In the genomic region with DNA sequence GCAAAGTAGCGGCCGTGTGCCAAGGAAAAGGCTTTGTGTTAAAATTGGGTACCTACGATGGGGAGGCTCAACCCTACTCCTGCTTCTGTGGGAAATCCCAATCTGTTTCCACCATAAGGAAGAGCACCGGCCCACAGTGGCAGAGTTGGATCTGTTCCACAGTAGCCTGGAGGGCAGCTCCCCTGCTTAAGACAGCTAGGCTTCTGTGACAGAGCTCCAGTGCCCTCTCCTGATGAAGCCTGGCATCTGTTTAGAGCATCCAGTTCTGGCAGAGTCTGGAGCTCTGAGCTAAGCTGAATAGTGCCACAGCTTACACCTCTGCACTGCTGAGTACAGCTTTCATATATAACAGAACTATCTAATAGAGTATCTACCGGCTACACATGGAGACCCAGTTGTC, we compare ENCODE assay signal across 8 mouse cellular contexts. TPM values are rescaled to one million over a fixed set of nuclear protein-coding genes. Genes with fewer than 3 reads are reported as not detected.
DNase-seq lines count a peak whose midpoint lies in the region; ATAC-seq and TF ChIP-seq lines count a peak whose summit lies in the region.

No protein-coding gene starts in this region.

- 90% methylated on average over 5 of the region's 5 CpGs for WGBS in intestine, postnatal 0 days
- 84% methylated on average over 5 of the region's 5 CpGs for WGBS in intestine, embryonic 16.5 days

- no peak for TF ChIP-seq EP300 in ES-Bruce4 (IDR thresholded peaks at IDR 0.05; ENCODE audit: insufficient read depth, low read depth, low read length)

- no peak overlapping the region for H3K27ac ChIP-seq in intestine, postnatal 0 days (ENCODE audit: low read depth, low read length)
- H3K27ac ChIP-seq in intestine, embryonic 16.5 days (ENCODE audit: low read length), result no peak overlapping the region
- no peak overlapping the region for H3K27ac ChIP-seq in ES-Bruce4 (ENCODE audit: insufficient read depth, low read length)

- H3K27me3 ChIP-seq in intestine, postnatal 0 days (replicated peaks; ENCODE audit: control insufficient read depth, insufficient read depth, low read length), result no peaks in the 10 kb centered on the region
- no peaks in the 10 kb centered on the region for H3K27me3 ChIP-seq in intestine, embryonic 16.5 days (replicated peaks; ENCODE audit: control insufficient read depth, insufficient read depth, low read length)
- H3K27me3 ChIP-seq in ES-Bruce4 (ENCODE audit: control insufficient read depth, insufficient read depth, low read length, poor library complexity, severe bottlenecking), result no peaks in the 10 kb centered on the region

- no peak overlapping the region for H3K9ac ChIP-seq in intestine, postnatal 0 days (ENCODE audit: low read depth, low read length)
- no peak overlapping the region for H3K9ac ChIP-seq in intestine, embryonic 16.5 days (ENCODE audit: low read depth, low read length)
- no peak overlapping the region for H3K9ac ChIP-seq in ES-Bruce4 (ENCODE audit: low read depth, poor library complexity, severe bottlenecking)

- TF ChIP-seq CTCF in intestine, postnatal 0 days (IDR thresholded peaks at IDR 0.05; ENCODE audit: low read depth), result peak; percentile 64
- TF ChIP-seq CTCF in ES-Bruce4 (IDR thresholded peaks at IDR 0.05; ENCODE audit: low read depth, low read length), result peak; percentile 12

- no peaks in the 10 kb centered on the region for H3K9me3 ChIP-seq in intestine, postnatal 0 days (ENCODE audit: control insufficient read depth)
- H3K9me3 ChIP-seq in intestine, embryonic 16.5 days (ENCODE audit: control insufficient read depth, low read length), result no peaks in the 10 kb centered on the region
- H3K9me3 ChIP-seq in ES-Bruce4 (replicated peaks; ENCODE audit: control insufficient read depth, insufficient read depth, low read length, poor library complexity, severe bottlenecking), result no peaks in the 10 kb centered on the region

- H3K36me3 ChIP-seq in intestine, postnatal 0 days (ENCODE audit: control insufficient read depth, insufficient read depth), result peaks cover 3% of the 10 kb centered on the region; the same call in 1 of the 2 replicates
- H3K36me3 ChIP-seq in intestine, embryonic 16.5 days (ENCODE audit: control insufficient read depth, insufficient read depth, low read length), result no peaks in the 10 kb centered on the region
- H3K36me3 ChIP-seq in ES-Bruce4 (ENCODE audit: control insufficient read depth, insufficient read depth, low read length, poor library complexity, severe bottlenecking), result no peaks in the 10 kb centered on the region

- H3K4me1 ChIP-seq in intestine, postnatal 0 days (replicated peaks; ENCODE audit: control insufficient read depth, insufficient read depth, low read length), result no peaks in the 10 kb centered on the region
- H3K4me1 ChIP-seq in intestine, embryonic 16.5 days (ENCODE audit: control insufficient read depth, insufficient read depth, low read length), result no peaks in the 10 kb centered on the region
- H3K4me1 ChIP-seq in ES-Bruce4 (ENCODE audit: control insufficient read depth, insufficient read depth, low read length), result no peaks in the 10 kb centered on the region

- H3K4me2 ChIP-seq in intestine, postnatal 0 days (replicated peaks; ENCODE audit: low read depth), result no peak overlapping the region
- H3K4me2 ChIP-seq in intestine, embryonic 16.5 days (ENCODE audit: low read depth, low read length), result no peak overlapping the region

- TF ChIP-seq POLR2A in ES-Bruce4 (IDR thresholded peaks at IDR 0.05; ENCODE audit: insufficient read depth, low read length), result no peak

- DNase-seq in adrenal gland, postnatal 14 days, result peak; percentile 61
- DNase-seq in retina, postnatal 7 days (ENCODE audit: low read depth, low spot score), result peak; percentile 23
- no peak for DNase-seq in B cell, adult 2 months
- no peak for DNase-seq in gastrocnemius, postnatal 4 days (ENCODE audit: low spot score in 2 of 2)

- no peak overlapping the region for H3K4me3 ChIP-seq in intestine, postnatal 0 days (ENCODE audit: low read depth, low read length)
- no peak overlapping the region for H3K4me3 ChIP-seq in intestine, embryonic 16.5 days (ENCODE audit: low read length)
- H3K4me3 ChIP-seq in ES-Bruce4 (ENCODE audit: low read depth, low read length), result no peak overlapping the region

- ATAC-seq in intestine, postnatal 0 days, result no peak
- ATAC-seq in intestine, embryonic 16.5 days, result no peak
- peak; percentile 60 to 73; a peak in 3 of 4 replicates for ATAC-seq in hematopoietic stem cell, adult 5-6 weeks (replicated peaks in 1 of 2; ENCODE audit: insufficient read depth in 1 of 2, low FRiP score in 2 of 2, low TSS enrichment in 1 of 2, low read depth in 1 of 2, poor library complexity in 2 of 2, severe bottlenecking in 2 of 2)

RNA-seq across cellular contexts. Expression of gene Slc17a8, which starts 14.0 kb away (rescaled TPM):
- polyA plus RNA-seq in intestine, postnatal 0 days (2015; fragmentation: Nextera tagmentation; extraction: Ambion mirVana), result 0.03 TPM in 1 of 2 replicates, not detected in the other
- 0.13 and 0.22 TPM in 2 replicates for polyA plus RNA-seq in intestine, embryonic 16.5 days (2015; fragmentation: Nextera tagmentation; extraction: Ambion mirVana)
- polyA plus RNA-seq in ES-Bruce4 (2011; ENCODE audit: insufficient read depth, insufficient read length, low read depth, missing spikeins), result not detected in 2 replicates
- 0.85 TPM in 1 of 2 replicates, not detected in the other for total RNA-seq in adrenal gland, postnatal 14 days (2021)
- total RNA-seq in hematopoietic stem cell, adult 5-6 weeks (2017), result 0.44 TPM in 1 of 2 replicates, not detected in the other
- under 1 TPM in 1 of 2 experiments, not detected in 1; 0.05 TPM for total RNA-seq in gastrocnemius, postnatal 4 days (2021)

RNA-seq across cellular contexts. Expression of gene Scyl2, which starts 51.1 kb away (rescaled TPM):
- polyA plus RNA-seq in intestine, postnatal 0 days (2015; fragmentation: Nextera tagmentation; extraction: Ambion mirVana), result 4.6 and 5.3 TPM in 2 replicates
- 5.3 and 6.1 TPM in 2 replicates for polyA plus RNA-seq in intestine, embryonic 16.5 days (2015; fragmentation: Nextera tagmentation; extraction: Ambion mirVana)
- polyA plus RNA-seq in ES-Bruce4 (2011; ENCODE audit: insufficient read depth, insufficient read length, low read depth, missing spikeins), result 56.3 and 58.2 TPM in 2 replicates
- total RNA-seq in adrenal gland, postnatal 14 days (2021), result 43.6 and 45.8 TPM in 2 replicates
- 36.1 and 37.8 TPM in 2 replicates for total RNA-seq in hematopoietic stem cell, adult 5-6 weeks (2017)
- 10 to 100 TPM; 15.0 to 18.6 TPM for total RNA-seq in gastrocnemius, postnatal 4 days (2021)

Comparison
In these comparisons a context has a peak if more than half of its experiments do, and no peak if none do; other contexts are left out.
1. ATAC-seq: peak in hematopoietic stem cell, adult 5-6 weeks (2 of 2); none in intestine, postnatal 0 days (single experiment) and intestine, embryonic 16.5 days (single experiment).
2. DNase-seq: peak in adrenal gland, postnatal 14 days (single experiment) and retina, postnatal 7 days (single experiment); none in B cell, adult 2 months (0 of 2) and gastrocnemius, postnatal 4 days (0 of 2).